Mouse (Mus musculus) lung, embryonic 15.5 days (tissue): ENCODE measurements at regions not wholly inside any gene's neighbourhood (a gene's known extent, or its start where the extent isn't known, plus 50 kb on each side); places are given as distances from the start of the nearest gene placed in this dataset.

ENCODE experiments used
- ATAC-seq: fragments of 200-750 bp; cut with Nextera tagmentation; 2 replicates; pipeline ENCODE4 v1.8.0; 2017; ENCODE audit warnings: moderate number of reproducible peaks, borderline replicate concordance; ENCODE audit not compliant: low FRiP score, low TSS enrichment; ENCODE audit errors: extremely low read depth
- H3K27ac ChIP-seq: fragments of 300-500 bp; sonication (generic); 2 replicates; pipeline ENCODE4 v1.5.1; 2015; ENCODE audit warnings: moderate library complexity, mild to moderate bottlenecking, inconsistent platforms
- H3K27me3 ChIP-seq: fragments of 300-500 bp; sonication (generic); 2 replicates; pipeline ENCODE4 v1.6.1; 2015; ENCODE audit warnings: inconsistent platforms
- H3K36me3 ChIP-seq: fragments of 300-500 bp; sonication (generic); 2 replicates; pipeline ENCODE4 v1.6.1; 2015; ENCODE audit warnings: inconsistent platforms
- H3K4me1 ChIP-seq: fragments of 300-500 bp; sonication (generic); 2 replicates; pipeline ENCODE4 v1.6.1; 2015; ENCODE audit warnings: inconsistent platforms
- H3K4me2 ChIP-seq: fragments of 300-500 bp; sonication (generic); 2 replicates; pipeline ENCODE4 v1.6.1; 2015; ENCODE audit warnings: inconsistent platforms, mild to moderate bottlenecking, moderate library complexity
- H3K4me3 ChIP-seq: fragments of 300-500 bp; sonication (generic); 2 replicates; pipeline ENCODE4 v1.5.1; 2015; ENCODE audit warnings: mild to moderate bottlenecking, inconsistent platforms
- H3K9ac ChIP-seq: fragments of 300-500 bp; sonication (generic); 2 replicates; pipeline ENCODE4 v1.6.1; 2015; ENCODE audit warnings: inconsistent platforms
- H3K9me3 ChIP-seq: fragments of 300-500 bp; sonication (generic); 2 replicates; pipeline ENCODE4 v1.6.1; 2016; ENCODE audit warnings: inconsistent platforms
- WGBS: fragments of 180-500 bp; shearing (Covaris S2); methylation state at CpG from one replicate; pipeline ENCODE4 v1.1.7; 2015; 5-methylcytosine and 5-hydroxymethylcytosine counted together

- H3K9me3 ChIP-seq: no peaks in the 10 kb centered on the region
- no peaks in the 10 kb centered on the region for H3K36me3 ChIP-seq
- ATAC-seq: no peak
- H3K4me3 ChIP-seq: no peak overlapping the region
- WGBS: 71% methylated on average over 3 of the region's 3 CpGs
- no peak overlapping the region for H3K27ac ChIP-seq
- H3K27me3 ChIP-seq: no peaks in the 10 kb centered on the region
- H3K9ac ChIP-seq: no peak overlapping the region
- no peak overlapping the region for H3K4me2 ChIP-seq
- H3K4me1 ChIP-seq: 0 out of 2 replicates have a peak, but pooled peaks cover 4% of the 10 kb centered on the region
These were observed 66.5 kb upstream of the Tspan2 start for GRCm38 (mm10) chr3:102667796-102668195.

- Histone ChIP-seq H3K9me3 (no peaks in the 10 kb centered on the region), H3K27ac (no peak overlapping the region), H3K4me2 (no peak overlapping the region), H3K9ac (no peak overlapping the region), H3K4me1 (0 out of 2 replicates have a peak, but pooled peaks cover 4% of the 10 kb centered on the region), H3K27me3 (no peaks in the 10 kb centered on the region), H3K4me3 (no peak overlapping the region), H3K36me3 (no peaks in the 10 kb centered on the region)
- WGBS: 95% methylated on average over 3 of the region's 3 CpGs
- no peak for ATAC-seq
These were observed 65.8 kb upstream of the Tspan2 start for GRCm38 (mm10) chr3:102668556-102668955.

GRCm38 (mm10) chr3:102669951-102670350 is 64.4 kb upstream of the Tspan2 start:
- Histone ChIP-seq H3K9me3 (no peaks in the 10 kb centered on the region), H3K9ac (no peak overlapping the region), H3K27ac (no peak overlapping the region), H3K4me1 (0 out of 2 replicates have a peak, but pooled peaks cover 4% of the 10 kb centered on the region), H3K36me3 (no peaks in the 10 kb centered on the region), H3K4me2 (no peak overlapping the region), H3K4me3 (no peak overlapping the region), H3K27me3 (no peaks in the 10 kb centered on the region)
- WGBS: 20% methylated on average over 2 of the region's 2 CpGs
- ATAC-seq: no peak

DNA sequence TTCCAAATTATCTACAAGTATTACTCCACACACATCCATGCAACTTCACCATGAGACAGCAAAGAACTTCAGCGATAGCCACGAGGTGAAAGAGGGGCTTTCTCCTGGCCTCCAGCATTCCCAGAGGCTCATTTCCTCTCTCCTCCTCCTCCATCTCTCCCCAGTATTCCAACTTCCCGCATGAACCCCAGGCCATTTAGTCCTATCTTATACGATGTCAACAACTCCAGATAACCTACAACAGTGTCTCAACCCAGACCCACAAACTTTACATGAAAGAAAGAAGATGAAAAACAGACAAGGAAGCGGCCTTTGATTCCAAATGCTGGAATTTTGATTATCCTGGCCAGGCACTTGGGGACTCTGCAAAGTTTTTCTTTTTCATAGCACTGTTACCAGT is 63.8 kb upstream of the Tspan2 start:
- Histone ChIP-seq H3K9me3 (no peaks in the 10 kb centered on the region), H3K36me3 (no peaks in the 10 kb centered on the region), H3K4me2 (no peak overlapping the region), H3K4me1 (0 out of 2 replicates have a peak, but pooled peaks cover 4% of the 10 kb centered on the region), H3K4me3 (no peak overlapping the region), H3K27ac (no peak overlapping the region), H3K9ac (no peak overlapping the region), H3K27me3 (no peaks in the 10 kb centered on the region)
- WGBS: 52% methylated on average over 5 of the region's 5 CpGs
- no peak for ATAC-seq

GRCm38 (mm10) chr3:102670972-102671371 is 63.4 kb upstream of the Tspan2 start:
- Histone ChIP-seq H3K4me3 (no peak overlapping the region), H3K36me3 (no peaks in the 10 kb centered on the region), H3K4me2 (no peak overlapping the region), H3K4me1 (0 out of 2 replicates have a peak, but pooled peaks cover 4% of the 10 kb centered on the region), H3K9ac (no peak overlapping the region), H3K27ac (no peak overlapping the region), H3K9me3 (no peaks in the 10 kb centered on the region), H3K27me3 (no peaks in the 10 kb centered on the region)
- WGBS: 85% methylated on average over 5 of the region's 5 CpGs
- no peak for ATAC-seq

GRCm38 (mm10) chr3:102673506-102673905 is 60.8 kb upstream of the Tspan2 start:
- Histone ChIP-seq H3K9ac (no peak overlapping the region), H3K4me2 (no peak overlapping the region), H3K27ac (no peak overlapping the region), H3K36me3 (no peaks in the 10 kb centered on the region), H3K4me1 (peaks cover 6% of the 10 kb centered on the region; the same call in 1 of the 2 replicates), H3K27me3 (no peaks in the 10 kb centered on the region), H3K4me3 (no peak overlapping the region), H3K9me3 (no peaks in the 10 kb centered on the region)
- WGBS: 56% methylated on average over 5 of the region's 5 CpGs
- ATAC-seq: no peak

DNA sequence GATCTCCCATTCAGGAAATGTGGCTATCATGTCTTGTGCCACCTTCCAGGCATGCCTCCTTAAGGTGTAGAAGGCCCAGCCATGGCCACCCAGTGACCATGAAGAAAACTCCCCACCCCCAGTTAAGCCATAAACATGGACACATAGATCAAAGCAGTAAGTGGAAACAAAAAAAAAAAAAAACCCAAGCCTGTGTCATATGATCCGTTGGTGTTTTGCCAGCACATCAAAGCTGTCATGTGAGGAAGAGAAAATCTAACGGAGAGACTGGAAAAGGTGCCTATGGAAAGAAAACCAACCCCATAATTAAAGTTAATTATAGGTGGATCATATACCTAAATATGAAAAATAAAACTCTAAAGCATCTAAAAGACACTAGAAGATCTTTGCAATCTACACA is 60.3 kb upstream of the Tspan2 start:
- no peak overlapping the region for H3K4me2 ChIP-seq
- no peaks in the 10 kb centered on the region for H3K9me3 ChIP-seq
- no peak overlapping the region for H3K27ac ChIP-seq
- no peaks in the 10 kb centered on the region for H3K27me3 ChIP-seq
- no peak overlapping the region for H3K9ac ChIP-seq
- peaks cover 8% of the 10 kb centered on the region; the same call in 1 of the 2 replicates for H3K4me1 ChIP-seq
- WGBS: 43% methylated on average over 2 of the region's 2 CpGs
- ATAC-seq: no peak
- no peaks in the 10 kb centered on the region for H3K36me3 ChIP-seq
- H3K4me3 ChIP-seq: no peak overlapping the region

DNA sequence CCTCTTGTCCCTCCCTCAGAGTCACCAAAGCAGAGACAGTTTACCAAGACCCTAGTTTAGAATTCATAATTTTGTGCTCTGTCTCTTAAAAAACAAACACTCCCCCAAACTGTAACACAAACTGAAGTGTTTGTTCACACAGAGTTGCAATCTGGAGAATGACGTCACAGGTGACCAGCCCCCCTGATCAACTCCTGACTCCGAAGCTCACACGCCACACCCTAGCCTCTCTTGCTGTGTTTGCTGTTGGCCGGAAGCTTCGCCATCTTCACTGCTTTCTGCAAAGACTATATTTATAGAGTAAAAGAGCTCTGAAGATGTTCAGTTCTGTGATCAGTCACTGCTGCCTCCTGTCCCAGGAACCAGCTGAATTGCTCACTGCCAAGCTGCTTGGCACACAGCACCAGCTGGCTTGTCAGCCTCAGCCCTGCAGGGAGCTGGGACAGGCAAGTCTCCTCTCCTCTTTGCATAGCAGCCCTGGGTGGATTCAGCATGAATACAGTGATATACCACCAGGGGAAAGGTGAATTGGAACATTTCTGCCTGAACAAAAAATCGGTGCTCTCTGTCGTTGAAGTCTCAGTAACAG is 57.3 kb upstream of the Tspan2 start:
- H3K9me3 ChIP-seq: no peaks in the 10 kb centered on the region
- H3K36me3 ChIP-seq: no peaks in the 10 kb centered on the region
- H3K4me3 ChIP-seq: no peak overlapping the region
- WGBS: 56% methylated on average over 7 of the region's 7 CpGs
- no peak for ATAC-seq
- peaks cover 4% of the 10 kb centered on the region; the same call in 1 of the 2 replicates for H3K4me1 ChIP-seq
- H3K9ac ChIP-seq: no peak overlapping the region
- no peaks in the 10 kb centered on the region for H3K27me3 ChIP-seq
- H3K27ac ChIP-seq: no peak overlapping the region
- H3K4me2 ChIP-seq: no peak overlapping the region

DNA sequence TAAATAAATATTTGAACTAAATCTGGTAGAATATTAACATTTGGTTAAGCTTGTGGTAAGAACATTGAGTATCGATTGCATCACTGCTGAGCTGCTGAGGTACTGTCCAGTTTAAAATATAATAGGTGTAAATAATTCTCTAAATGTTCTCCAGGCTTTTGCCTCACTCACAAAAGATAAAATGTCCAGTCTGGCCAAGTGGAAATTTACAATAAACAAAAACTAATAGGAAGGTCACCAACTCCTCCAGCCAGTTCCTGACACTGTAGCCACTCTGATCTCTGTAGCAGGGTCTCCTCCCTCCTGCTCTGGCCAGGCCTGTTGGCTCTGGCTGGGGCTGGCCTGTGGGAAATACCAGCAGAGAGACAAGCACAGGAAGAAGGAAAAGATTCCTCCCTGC is 55.8 kb upstream of the Tspan2 start:
- Histone ChIP-seq H3K27me3 (no peaks in the 10 kb centered on the region), H3K4me3 (no peak overlapping the region), H3K4me1 (peaks cover 4% of the 10 kb centered on the region; the same call in 1 of the 2 replicates), H3K9me3 (no peaks in the 10 kb centered on the region), H3K9ac (no peak overlapping the region), H3K36me3 (no peaks in the 10 kb centered on the region), H3K4me2 (no peak overlapping the region), H3K27ac (no peak overlapping the region)
- 50% methylated on average over 1 of the region's 1 CpGs for WGBS
- ATAC-seq: no peak

DNA sequence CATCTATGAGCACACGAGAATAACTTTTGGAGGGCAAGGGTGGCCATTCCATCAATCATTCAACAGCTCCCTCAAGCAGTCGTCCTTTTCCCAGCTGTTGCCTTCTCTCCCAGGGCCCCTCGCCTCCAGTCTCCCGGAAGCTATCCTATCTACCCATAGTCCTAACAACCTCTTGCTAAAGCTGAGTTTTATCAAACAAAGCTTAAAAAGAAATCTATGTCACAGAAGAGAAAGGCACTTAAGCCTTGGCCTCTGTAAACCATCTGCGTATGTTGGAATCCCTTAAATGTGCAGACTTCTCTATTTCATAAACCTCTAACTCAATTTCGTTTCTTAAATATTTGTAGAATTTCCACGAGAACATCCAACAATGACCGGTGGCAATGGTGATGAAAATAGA is 51.9 kb upstream of the Tspan2 start:
- no peak overlapping the region for H3K4me3 ChIP-seq
- no peak overlapping the region for H3K9ac ChIP-seq
- H3K27me3 ChIP-seq: no peaks in the 10 kb centered on the region
- H3K9me3 ChIP-seq: no peaks in the 10 kb centered on the region
- H3K4me1 ChIP-seq: peaks cover 4% of the 10 kb centered on the region; the same call in 1 of the 2 replicates
- ATAC-seq: no peak
- H3K36me3 ChIP-seq: no peaks in the 10 kb centered on the region
- 56% methylated on average over 8 of the region's 8 CpGs for WGBS
- H3K4me2 ChIP-seq: no peak overlapping the region
- H3K27ac ChIP-seq: no peak overlapping the region

GRCm38 (mm10) chr3:102683541-102683940 is 50.8 kb upstream of the Tspan2 start:
- H3K27ac ChIP-seq: no peak overlapping the region
- no peak overlapping the region for H3K4me2 ChIP-seq
- no peak overlapping the region for H3K4me3 ChIP-seq
- no peaks in the 10 kb centered on the region for H3K36me3 ChIP-seq
- no peak for ATAC-seq
- no peak overlapping the region for H3K9ac ChIP-seq
- no peaks in the 10 kb centered on the region for H3K9me3 ChIP-seq
- H3K4me1 ChIP-seq: peaks cover 2% of the 10 kb centered on the region; the same call in 1 of the 2 replicates
- H3K27me3 ChIP-seq: no peaks in the 10 kb centered on the region
- WGBS: 78% methylated on average over 10 of the region's 10 CpGs
